Mouse (Mus musculus): ENCODE measurements at regions not wholly inside any gene's neighbourhood (a gene's known extent, or its start where the extent isn't known, plus 50 kb on each side); places are given as distances from the start of the nearest gene placed in this dataset.

- TF ChIP-seq CTCF (IDR thresholded peaks at IDR 0.05; ENCODE audit: control insufficient read depth, insufficient read depth, low read length), result no peak
- TF ChIP-seq POLR2A (IDR thresholded peaks at IDR 0.05; ENCODE audit: borderline replicate concordance, control insufficient read depth, low read depth, low read length), result no peak
- 59% methylated on average over 2 of the region's 2 CpGs for WGBS
- no peak overlapping the region for H3K4me3 ChIP-seq (replicated peaks; ENCODE audit: control insufficient read depth, low read depth, low read length)
- peak overlapping the region; percentile 16; the same call in 1 of the 2 replicates for H3K27ac ChIP-seq (ENCODE audit: control insufficient read depth, insufficient read depth, low read depth, low read length, poor library complexity)
- peaks cover 8% of the 10 kb centered on the region; the same call in 1 of the 2 replicates for H3K4me1 ChIP-seq (ENCODE audit: control insufficient read depth, insufficient read depth, low read length)
These were observed 52.4 kb upstream of the Picalm start for GRCm38 (mm10) chr7:90077565-90077964.

- H3K27ac ChIP-seq (ENCODE audit: control insufficient read depth, insufficient read depth, low read depth, low read length, poor library complexity), result peak overlapping the region; percentile 77
- H3K4me1 ChIP-seq (ENCODE audit: control insufficient read depth, insufficient read depth, low read length), result peaks cover 5% of the 10 kb centered on the region
- no peak overlapping the region for H3K4me3 ChIP-seq (replicated peaks; ENCODE audit: control insufficient read depth, low read depth, low read length)
- 60% methylated on average over 7 of the region's 7 CpGs for WGBS
- TF ChIP-seq POLR2A (IDR thresholded peaks at IDR 0.05; ENCODE audit: borderline replicate concordance, control insufficient read depth, low read depth, low read length), result no peak
- TF ChIP-seq CTCF (IDR thresholded peaks at IDR 0.05; ENCODE audit: control insufficient read depth, insufficient read depth, low read length), result no peak
These were observed 49.8 kb upstream of the Picalm start for GRCm38 (mm10) chr7:90080083-90080772.
